16 mouse cellular contexts compared by ENCODE assay signal in genomic region chr4:133381141-133381540, GRCm38 (mm10). TPM values are rescaled to one million over a fixed set of nuclear protein-coding genes. Genes with fewer than 3 reads are reported as not detected.
DNase-seq lines count a peak whose midpoint lies in the region; ATAC-seq and TF ChIP-seq lines count a peak whose summit lies in the region.
"Had no signal": no experiment of that assay in that cellular context is flagged by ENCODE, and none has a peak within 500 bp of the region (broad histone marks: within the 10 kb centered on the region; RNA-seq: fewer than 3 reads in every experiment).

No protein-coding gene starts in this region.

- H3K4me1 ChIP-seq in liver, adult 2 months (ENCODE audit: control insufficient read depth, insufficient read depth, low read length): peaks cover 13% of the 10 kb centered on the region
- H3K4me1 ChIP-seq in embryonic facial prominence, embryonic 14.5 days (ENCODE audit: control insufficient read depth, insufficient read depth, low read length): peaks cover 42% of the 10 kb centered on the region
- peaks cover 50% of the 10 kb centered on the region for H3K4me1 ChIP-seq in liver, embryonic 16.5 days (ENCODE audit: control insufficient read depth, low read depth, low read length)
- peaks cover 8% of the 10 kb centered on the region for H3K4me1 ChIP-seq in hindbrain, embryonic 16.5 days (ENCODE audit: control insufficient read depth, insufficient read depth, low read depth, low read length)

- H3K9ac ChIP-seq in liver, adult 2 months (ENCODE audit: low read depth, low read length): no peak overlapping the region
- no peak overlapping the region for H3K9ac ChIP-seq in embryonic facial prominence, embryonic 14.5 days (ENCODE audit: low read depth, low read length)
- H3K9ac ChIP-seq in liver, embryonic 16.5 days (ENCODE audit: low read depth, low read length): no peak overlapping the region
- H3K9ac ChIP-seq in hindbrain, embryonic 16.5 days (ENCODE audit: low read depth, low read length): no peak overlapping the region
- H3K9ac ChIP-seq: forebrain, embryonic 13.5 days; hindbrain, embryonic 14.5 days; lung, embryonic 14.5 days; neural tube, embryonic 12.5 days had no signal

- TF ChIP-seq POLR2A in liver, adult 2 months (IDR thresholded peaks at IDR 0.05; ENCODE audit: extremely low read depth, insufficient read depth, low read length): no peak

- H3K4me3 ChIP-seq in liver, adult 2 months (ENCODE audit: insufficient read depth, low read depth, low read length): no peak overlapping the region
- H3K4me3 ChIP-seq in embryonic facial prominence, embryonic 14.5 days (ENCODE audit: low read depth, low read length): no peak overlapping the region
- no peak overlapping the region for H3K4me3 ChIP-seq in liver, embryonic 16.5 days (ENCODE audit: low read depth, low read length)
- no peak overlapping the region for H3K4me3 ChIP-seq in hindbrain, embryonic 16.5 days (ENCODE audit: low read length)
- H3K4me3 ChIP-seq: forebrain, embryonic 13.5 days; neural tube, embryonic 12.5 days had no signal

- H3K9me3 ChIP-seq in embryonic facial prominence, embryonic 14.5 days (ENCODE audit: control insufficient read depth, low read length): no peaks in the 10 kb centered on the region
- H3K9me3 ChIP-seq in liver, embryonic 16.5 days (replicated peaks; ENCODE audit: control insufficient read depth, low read length): no peaks in the 10 kb centered on the region
- no peaks in the 10 kb centered on the region for H3K9me3 ChIP-seq in hindbrain, embryonic 16.5 days (ENCODE audit: control insufficient read depth, low read length)
- H3K9me3 ChIP-seq: forebrain, embryonic 13.5 days; neural tube, embryonic 12.5 days had no signal

- no peak; the same call in 1 of the 2 replicates for ATAC-seq in embryonic facial prominence, embryonic 14.5 days (ENCODE audit: low read depth)
- no peak for ATAC-seq in liver, embryonic 16.5 days (ENCODE audit: low read depth)
- no peak for ATAC-seq in hindbrain, embryonic 16.5 days
- ATAC-seq: forebrain, embryonic 13.5 days had no signal

- no peaks in the 10 kb centered on the region for H3K27me3 ChIP-seq in liver, adult 2 months (ENCODE audit: control insufficient read depth, insufficient read depth, low read length)
- H3K27me3 ChIP-seq in embryonic facial prominence, embryonic 14.5 days (replicated peaks; ENCODE audit: control insufficient read depth, insufficient read depth, low read length): no peaks in the 10 kb centered on the region
- no peaks in the 10 kb centered on the region for H3K27me3 ChIP-seq in liver, embryonic 16.5 days (ENCODE audit: control insufficient read depth, insufficient read depth, low read depth, low read length)
- H3K27me3 ChIP-seq in hindbrain, embryonic 16.5 days (replicated peaks; ENCODE audit: control insufficient read depth, insufficient read depth, low read length): no peaks in the 10 kb centered on the region
- H3K27me3 ChIP-seq: CH12.LX; forebrain, embryonic 13.5 days; neural tube, embryonic 12.5 days had no signal

- WGBS in liver, adult 2 months: 31% methylated on average over 8 of the region's 8 CpGs
- 57% methylated on average over 8 of the region's 8 CpGs for WGBS in embryonic facial prominence, embryonic 14.5 days
- WGBS in liver, embryonic 16.5 days (ENCODE audit: insufficient replicate concordance): 71% methylated on average over 8 of the region's 8 CpGs
- WGBS in hindbrain, embryonic 16.5 days: 79% methylated on average over 8 of the region's 8 CpGs

- peaks cover 2% of the 10 kb centered on the region; the same call in 1 of the 2 replicates for H3K79me2 ChIP-seq in liver, adult 2 months (ENCODE audit: control insufficient read depth, insufficient read depth, low read length)

- H3K36me3 ChIP-seq in liver, adult 2 months (ENCODE audit: control insufficient read depth, insufficient read depth, low read length): no peaks in the 10 kb centered on the region
- H3K36me3 ChIP-seq in embryonic facial prominence, embryonic 14.5 days (ENCODE audit: control insufficient read depth, insufficient read depth, low read length): 0 out of 2 replicates have a peak, but pooled peaks cover 5% of the 10 kb centered on the region
- no peaks in the 10 kb centered on the region for H3K36me3 ChIP-seq in liver, embryonic 16.5 days (ENCODE audit: control insufficient read depth, insufficient read depth)
- H3K36me3 ChIP-seq in hindbrain, embryonic 16.5 days (ENCODE audit: control insufficient read depth, insufficient read depth, low read length): no peaks in the 10 kb centered on the region
- H3K36me3 ChIP-seq: neural tube, embryonic 12.5 days had no signal

- H3K4me2 ChIP-seq in embryonic facial prominence, embryonic 14.5 days (ENCODE audit: low read depth, low read length): no peak overlapping the region
- no peak overlapping the region for H3K4me2 ChIP-seq in liver, embryonic 16.5 days (ENCODE audit: low read depth, low read length)
- no peak overlapping the region for H3K4me2 ChIP-seq in hindbrain, embryonic 16.5 days (ENCODE audit: low read length)
- H3K4me2 ChIP-seq: forebrain, embryonic 13.5 days; hindbrain, embryonic 14.5 days; neural tube, embryonic 12.5 days had no signal

- no peak overlapping the region for H3K27ac ChIP-seq in liver, adult 2 months (replicated peaks; ENCODE audit: insufficient read depth, low read depth, low read length)
- H3K27ac ChIP-seq in embryonic facial prominence, embryonic 14.5 days (replicated peaks; ENCODE audit: low read depth, low read length): peak overlapping the region; percentile 46; the same call in 1 of the 2 replicates
- H3K27ac ChIP-seq in liver, embryonic 16.5 days (ENCODE audit: low read length): 0 out of 2 replicates have a peak overlapping the region, but pooled peaks have one; percentile 15
- H3K27ac ChIP-seq in hindbrain, embryonic 16.5 days (ENCODE audit: low read depth, low read length): no peak overlapping the region
- H3K27ac ChIP-seq: forebrain, embryonic 13.5 days; hindbrain, embryonic 14.5 days; neural tube, embryonic 12.5 days had no signal

- TF ChIP-seq CTCF in liver, adult 2 months (IDR thresholded peaks at IDR 0.05; ENCODE audit: low read depth, low read length): no peak

- DNase-seq in adrenal gland, postnatal 10 days: peak; percentile 35
- no peak for DNase-seq in adrenal gland, adult 8-10 months
- peak; percentile 53 for DNase-seq in liver, adult 2 months (ENCODE audit: extremely low read depth, low read depth, low spot score)
- DNase-seq in liver: no peak
- DNase-seq in embryonic facial prominence, embryonic 14.5 days (ENCODE audit: low spot score): no peak
- DNase-seq in frontal cortex, adult 2 months (ENCODE audit: extremely low spot score in 1 of 2, low spot score in 1 of 2): no peak
- DNase-seq: heart, postnatal 10 days; kidney, adult 8-10 months; lung, embryonic 14.5 days; thymus, postnatal 14 days had no signal

RNA-seq across cellular contexts. Expression of gene Slc9a1, which starts 11.6 kb away (rescaled TPM):
- 10 to 100 TPM; 31.9 to 42.5 TPM for total RNA-seq in adrenal gland, postnatal 10 days (2021)
- 10 to 100 TPM; 50.3 to 83.2 (median 63.5) TPM for total RNA-seq in adrenal gland, adult 8-10 months (2022)
- 1.5 and 2.9 TPM in 2 replicates for total RNA-seq in liver, adult 2 months (2014; rRNA removed)
- polyA plus RNA-seq in liver, adult 2 months (2012; rRNA removed): 5.6 and 9.2 TPM in 2 replicates
- polyA plus RNA-seq in embryonic facial prominence, embryonic 14.5 days (2014; fragmentation: Nextera tagmentation; extraction: Ambion mirVana): 9.2 and 11.0 TPM in 2 replicates
- 2.9 and 3.3 TPM in 2 replicates for polyA plus RNA-seq in liver, embryonic 16.5 days (2015; fragmentation: Nextera tagmentation; extraction: Ambion mirVana)
- polyA plus RNA-seq in hindbrain, embryonic 16.5 days (2015; fragmentation: Nextera tagmentation; extraction: Ambion mirVana): 9.8 and 9.9 TPM in 2 replicates
- 43.5 and 43.9 TPM in 2 replicates for polyA plus RNA-seq in frontal cortex, adult 2 months (2012; rRNA removed)

RNA-seq across cellular contexts. Expression of gene Wdtc1, which starts 27.9 kb away (rescaled TPM):
- 10 to 100 TPM; 46.3 to 50.1 TPM for total RNA-seq in adrenal gland, postnatal 10 days (2021)
- 10 to 100 TPM; 49.0 to 73.2 (median 60.2) TPM for total RNA-seq in adrenal gland, adult 8-10 months (2022)
- 20.6 and 35.5 TPM in 2 replicates for total RNA-seq in liver, adult 2 months (2014; rRNA removed)
- polyA plus RNA-seq in liver, adult 2 months (2012; rRNA removed): 83.3 and 105 TPM in 2 replicates
- 17.4 and 17.6 TPM in 2 replicates for polyA plus RNA-seq in embryonic facial prominence, embryonic 14.5 days (2014; fragmentation: Nextera tagmentation; extraction: Ambion mirVana)
- 6.2 and 8.1 TPM in 2 replicates for polyA plus RNA-seq in liver, embryonic 16.5 days (2015; fragmentation: Nextera tagmentation; extraction: Ambion mirVana)
- polyA plus RNA-seq in hindbrain, embryonic 16.5 days (2015; fragmentation: Nextera tagmentation; extraction: Ambion mirVana): 18.8 and 21.3 TPM in 2 replicates
- polyA plus RNA-seq in frontal cortex, adult 2 months (2012; rRNA removed): 43.0 and 46.2 TPM in 2 replicates

Comparison
In these comparisons a context has a peak if more than half of its experiments do, and no peak if none do; other contexts are left out.
1. DNase-seq: peak in adrenal gland, postnatal 10 days (single experiment) and liver, adult 2 months (single experiment); none in adrenal gland, adult 8-10 months (single experiment), liver (single experiment), embryonic facial prominence, embryonic 14.5 days (single experiment) and frontal cortex, adult 2 months (0 of 2).
2. H3K27ac ChIP-seq: peak in embryonic facial prominence, embryonic 14.5 days (single experiment) and liver, embryonic 16.5 days (single experiment); none in liver, adult 2 months (single experiment) and hindbrain, embryonic 16.5 days (single experiment).